Mouse (Mus musculus) ES-Bruce4 (cell line): ENCODE data around the gene Gucy2d.

ENCODE experiments used
- CTCF ChIP-seq: IDR thresholded peaks from one replicate; pipeline ENCODE4 v1.8.1; 2011; ENCODE audit warnings: low read depth, low read length
- POLR2A ChIP-seq: IDR thresholded peaks from one replicate; pipeline ENCODE4 v1.8.1; 2011; ENCODE audit warnings: low read length; ENCODE audit not compliant: insufficient read depth

DNA sequence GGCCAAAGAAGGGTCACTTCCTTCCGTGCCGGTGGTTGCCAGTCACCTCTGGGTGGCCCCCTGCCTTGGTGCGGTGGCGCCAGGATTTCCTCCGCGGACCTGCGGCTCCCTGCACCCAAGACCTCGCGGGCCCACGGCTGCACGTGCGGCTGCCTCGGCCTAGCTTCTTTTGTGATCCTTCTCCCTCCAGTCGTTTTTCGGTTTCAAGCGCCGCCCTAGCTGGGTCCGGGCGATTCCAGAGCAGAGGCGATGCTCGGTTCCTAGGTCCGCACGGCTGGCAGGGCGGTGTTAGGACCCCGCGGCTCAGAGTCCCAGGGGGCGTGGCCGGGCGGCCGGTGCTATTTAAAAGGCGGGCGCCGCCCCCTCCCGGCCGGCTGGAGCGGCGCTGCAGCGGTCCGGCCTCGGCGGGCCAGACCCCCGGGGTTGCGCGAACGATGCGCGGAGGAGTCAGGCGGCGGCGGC is 49.4 kb downstream of the Gucy2d start:
- no peak for TF ChIP-seq POLR2A
- TF ChIP-seq CTCF = no peak
